Mouse (Mus musculus) midbrain, postnatal 0 days (tissue): ENCODE results near the gene Cdh13. TPM values are rescaled to one million over a fixed set of nuclear protein-coding genes. Genes with fewer than 3 reads are reported as not detected.
A peak's percentile ranks its signal among the peaks of the same experiment; 100 is the strongest.

Experiments used
- ATAC-seq: fragments of 200-750 bp; cut with Nextera tagmentation; 2 replicates; pipeline ENCODE4 v1.8.0; 2017; ENCODE audit warnings: moderate number of reproducible peaks, mild to moderate bottlenecking, moderate TSS enrichment, moderate library complexity; ENCODE audit not compliant: low FRiP score
- DNase-seq: peaks from one replicate; pipeline ENCODE4 v3.0.0-alpha.2; 2015; ENCODE audit warnings: low spot score
- H3K27ac ChIP-seq: fragments of 300-500 bp; sonication (generic); 2 replicates; pipeline ENCODE4 v1.5.1; 2014; ENCODE audit warnings: low read depth, mild to moderate bottlenecking, low read length, mixed read lengths
- H3K27me3 ChIP-seq: fragments of 300-500 bp; sonication (generic); 2 replicates; pipeline ENCODE4 v1.6.1; 2014; ENCODE audit warnings: low read length, control low read depth, mixed read lengths; ENCODE audit not compliant: insufficient read depth
- H3K36me3 ChIP-seq: fragments of 300-500 bp; sonication (generic); 2 replicates; pipeline ENCODE4 v1.6.1; 2014; ENCODE audit warnings: low read length, control low read depth, mixed read lengths; ENCODE audit not compliant: insufficient read depth
- H3K4me1 ChIP-seq: fragments of 300-500 bp; sonication (generic); 2 replicates; pipeline ENCODE4 v1.6.1; 2014; ENCODE audit warnings: mild to moderate bottlenecking, control low read depth, antibody characterized with exemption, low read length, mixed read lengths; ENCODE audit not compliant: insufficient read depth
- H3K4me2 ChIP-seq: fragments of 300-500 bp; sonication (generic); 2 replicates; pipeline ENCODE4 v1.6.1; 2014; ENCODE audit warnings: low read depth, mild to moderate bottlenecking, low read length, mixed read lengths; ENCODE audit not compliant: poor library complexity, severe bottlenecking
- H3K4me3 ChIP-seq: fragments of 300-500 bp; sonication (generic); 2 replicates; pipeline ENCODE4 v1.5.1; 2014; ENCODE audit warnings: low read depth, mild to moderate bottlenecking, low read length, moderate library complexity
- H3K9ac ChIP-seq: fragments of 300-500 bp; sonication (generic); replicated peaks from 2 replicates; pipeline ENCODE4 v1.6.1; 2014; ENCODE audit warnings: mild to moderate bottlenecking, low read length, moderate library complexity, mixed read lengths; ENCODE audit not compliant: poor library complexity, severe bottlenecking
- H3K9me3 ChIP-seq: fragments of 300-500 bp; sonication (generic); 2 replicates; pipeline ENCODE4 v1.6.1; 2016; ENCODE audit warnings: low read length, control low read depth
- CTCF ChIP-seq: IDR thresholded peaks from 2 replicates; pipeline ENCODE4 v1.5.1; 2016; ENCODE audit warnings: antibody characterized with exemption, mild to moderate bottlenecking
- WGBS: fragments of 180-500 bp; shearing (Covaris S2); extraction: QIAGEN DNeasy Blood & Tissue Kit; methylation state at CpG from one replicate; pipeline ENCODE4 v1.1.7; 2014; 5-methylcytosine and 5-hydroxymethylcytosine counted together
- polyA plus RNA-seq: library from polyadenylated mRNA; unstranded; fragments of >200 nt; fragmentation: Nextera tagmentation; extraction: Ambion mirVana; gene quantifications from 2 replicates; pipeline ENCODE4 v1.2.1, GENCODE M21; 2015
- total RNA-seq: library from RNA; depleted of rRNA; stranded (reverse); fragments of >200 nt; gene quantifications from 2 replicates; pipeline ENCODE4 v1.2.3, GENCODE M21; 2014

Cdh13 gene
- total and polyA plus RNA-seq, 2 experiments from 2014 or later = 199 to 203 TPM

DNA sequence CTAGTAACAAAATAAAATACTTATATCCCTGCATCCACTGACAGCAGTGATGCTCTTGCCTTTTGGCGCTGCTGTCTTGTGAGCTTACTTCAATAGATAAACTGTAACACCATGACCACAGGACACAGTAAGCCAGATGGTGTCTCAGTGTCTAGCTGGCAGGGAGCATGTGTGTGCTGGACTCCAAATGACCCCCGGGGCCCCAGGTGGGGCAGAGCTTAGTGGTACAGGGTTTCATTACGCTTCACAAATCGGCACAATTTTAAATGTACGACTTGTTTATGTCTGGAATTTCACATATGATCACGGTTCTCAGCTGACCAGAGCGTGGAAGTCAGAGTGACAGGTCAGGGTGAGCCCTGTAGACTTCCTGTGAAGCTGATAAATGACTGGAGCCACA lies 980.2 kb downstream of the Cdh13 start:
- ATAC-seq (no peak), DNase-seq (peak; percentile 71)
- no peaks in the 10 kb centered on the region for H3K9me3 ChIP-seq
- no peak overlapping the region for H3K4me3 ChIP-seq
- no peaks in the 10 kb centered on the region for H3K36me3 ChIP-seq
- no peaks in the 10 kb centered on the region for H3K4me1 ChIP-seq
- no peak overlapping the region for H3K9ac ChIP-seq
- WGBS = 84% methylated on average over 7 of the region's 7 CpGs
- no peak overlapping the region for H3K27ac ChIP-seq
- no peak for TF ChIP-seq CTCF
- H3K4me2 ChIP-seq = no peak overlapping the region
- H3K27me3 ChIP-seq = no peaks in the 10 kb centered on the region

DNA sequence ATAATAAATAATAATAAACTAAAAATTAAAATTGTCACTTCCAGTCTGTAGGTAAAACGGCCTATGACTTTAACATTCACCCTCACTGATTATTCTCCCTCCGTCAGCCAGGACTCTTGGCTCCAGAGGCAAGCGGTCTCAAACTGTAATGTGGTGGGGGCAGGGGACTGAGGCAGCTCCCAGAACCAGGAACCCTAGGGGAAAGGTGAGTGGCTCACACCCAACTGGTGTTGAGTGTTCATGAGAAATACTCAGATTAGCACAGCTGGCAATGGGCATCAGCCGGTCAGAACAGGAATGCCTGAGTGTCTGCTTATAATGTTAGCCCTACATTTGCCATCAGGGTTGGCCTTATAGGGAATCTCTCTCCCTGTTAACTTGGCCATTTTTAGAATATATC lies 982.8 kb downstream of the Cdh13 start:
- Histone ChIP-seq H3K27me3 (no peaks in the 10 kb centered on the region), H3K9ac (no peak overlapping the region), H3K4me3 (no peak overlapping the region), H3K4me1 (no peaks in the 10 kb centered on the region), H3K9me3 (no peaks in the 10 kb centered on the region), H3K4me2 (no peak overlapping the region), H3K36me3 (no peaks in the 10 kb centered on the region), H3K27ac (no peak overlapping the region)
- TF ChIP-seq CTCF = no peak
- DNase-seq (no peak), ATAC-seq (no peak)
- 90% methylated on average over 4 of the region's 4 CpGs for WGBS

DNA sequence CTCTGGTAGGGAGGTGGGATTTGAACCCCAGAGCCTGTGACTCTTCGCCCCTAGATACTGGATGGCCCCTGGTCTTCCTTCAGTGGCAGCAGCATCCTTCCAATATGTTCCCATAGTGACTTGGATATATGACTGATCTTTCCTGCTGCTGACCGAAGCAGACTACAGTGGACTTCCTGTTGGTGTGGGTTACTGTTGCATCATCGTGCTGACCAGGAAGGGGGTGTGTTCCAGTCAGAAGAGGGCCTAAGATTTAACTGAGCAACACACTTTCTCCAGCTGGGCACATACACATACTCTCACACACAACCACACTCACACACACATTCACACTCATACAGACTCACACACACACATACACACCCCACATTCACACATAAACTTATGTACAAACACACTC lies 986.0 kb downstream of the Cdh13 start:
- H3K4me2 ChIP-seq = no peak overlapping the region
- no peak overlapping the region for H3K27ac ChIP-seq
- no peak for TF ChIP-seq CTCF
- H3K9me3 ChIP-seq = no peaks in the 10 kb centered on the region
- WGBS = 83% methylated on average over 3 of the region's 3 CpGs
- H3K36me3 ChIP-seq = no peaks in the 10 kb centered on the region
- no peaks in the 10 kb centered on the region for H3K27me3 ChIP-seq
- no peak for ATAC-seq
- no peak overlapping the region for H3K4me3 ChIP-seq
- no peak overlapping the region for H3K9ac ChIP-seq
- no peaks in the 10 kb centered on the region for H3K4me1 ChIP-seq
- no peak for DNase-seq

DNA sequence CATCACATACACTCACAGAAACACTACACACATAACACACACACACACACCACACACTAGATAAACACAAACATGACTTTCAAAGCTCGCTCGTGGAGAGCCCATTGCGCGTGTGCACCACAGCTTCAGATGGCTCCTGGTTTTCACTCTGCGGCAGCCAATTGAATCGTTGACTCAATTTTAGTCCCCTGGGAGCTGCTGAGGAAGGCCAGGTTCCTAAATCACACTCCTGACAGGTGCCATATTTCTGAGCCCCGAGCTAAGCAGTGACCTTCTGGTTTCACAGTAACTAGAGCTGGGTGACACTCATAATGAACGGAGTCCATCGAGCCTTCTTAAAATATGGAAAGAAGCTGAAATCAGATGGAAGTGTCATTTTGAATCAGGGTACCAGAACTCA lies 986.8 kb downstream of the Cdh13 start:
- H3K4me2 ChIP-seq = no peak overlapping the region
- no peak for ATAC-seq
- WGBS = 83% methylated on average over 9 of the region's 9 CpGs
- TF ChIP-seq CTCF = no peak
- no peaks in the 10 kb centered on the region for H3K36me3 ChIP-seq
- H3K27me3 ChIP-seq = no peaks in the 10 kb centered on the region
- no peak overlapping the region for H3K27ac ChIP-seq
- peak; percentile 22 for DNase-seq
- no peaks in the 10 kb centered on the region for H3K4me1 ChIP-seq
- H3K9me3 ChIP-seq = no peaks in the 10 kb centered on the region
- no peak overlapping the region for H3K4me3 ChIP-seq
- no peak overlapping the region for H3K9ac ChIP-seq

DNA sequence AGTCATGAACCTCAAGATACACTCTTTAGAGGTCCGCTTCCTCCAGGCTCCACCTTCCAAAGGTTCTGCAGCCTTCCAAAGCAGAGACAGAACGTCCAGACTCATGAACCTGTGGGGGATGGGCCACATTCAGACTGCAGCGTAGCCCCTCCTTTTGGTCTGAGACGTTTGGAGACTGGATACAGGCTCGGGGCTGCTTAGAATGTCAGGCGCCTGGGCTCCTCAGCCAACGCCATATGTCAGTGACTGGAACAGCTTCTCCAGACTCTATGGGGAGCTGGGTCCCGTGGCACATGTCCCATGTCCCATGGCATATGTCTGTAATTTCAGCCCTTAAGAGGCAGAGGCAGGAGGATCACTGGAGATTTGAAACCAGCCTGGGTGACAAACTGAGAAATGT lies 989.4 kb downstream of the Cdh13 start:
- TF ChIP-seq CTCF = no peak
- Histone ChIP-seq H3K9me3 (no peaks in the 10 kb centered on the region), H3K9ac (no peak overlapping the region), H3K36me3 (no peaks in the 10 kb centered on the region), H3K4me1 (no peaks in the 10 kb centered on the region), H3K4me2 (no peak overlapping the region), H3K4me3 (no peak overlapping the region), H3K27ac (no peak overlapping the region), H3K27me3 (no peaks in the 10 kb centered on the region)
- ATAC-seq = no peak
- DNase-seq = no peak
- WGBS = 77% methylated on average over 8 of the region's 8 CpGs

DNA sequence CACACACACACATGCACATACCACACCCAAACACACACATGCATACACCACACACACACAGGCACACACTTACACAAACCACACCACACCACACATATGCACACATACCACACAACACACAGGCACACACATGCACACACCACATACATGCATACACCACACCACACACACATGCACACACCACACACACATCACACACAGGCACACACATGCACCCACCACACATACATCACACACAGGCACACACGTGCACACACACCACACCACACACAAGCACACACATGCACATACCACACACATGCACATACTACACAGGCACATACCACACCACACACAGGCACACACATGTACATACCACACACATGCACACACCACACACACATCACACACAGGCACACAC lies 991.9 kb downstream of the Cdh13 start:
- no peaks in the 10 kb centered on the region for H3K27me3 ChIP-seq
- H3K9ac ChIP-seq = no peak overlapping the region
- H3K4me2 ChIP-seq = no peak overlapping the region
- no peak overlapping the region for H3K27ac ChIP-seq
- DNase-seq (no peak), ATAC-seq (no peak)
- no peak for TF ChIP-seq CTCF
- no peaks in the 10 kb centered on the region for H3K4me1 ChIP-seq
- WGBS = 90% methylated on average over 1 of the region's 1 CpGs
- H3K9me3 ChIP-seq = no peaks in the 10 kb centered on the region
- H3K4me3 ChIP-seq = no peak overlapping the region
- H3K36me3 ChIP-seq = no peaks in the 10 kb centered on the region
